Mouse (Mus musculus) heart, adult 2 months (tissue): ENCODE data around the gene Ahrr. TPM values are rescaled to one million over a fixed set of nuclear protein-coding genes. Genes with fewer than 3 reads are reported as not detected.

ENCODE experiments used
- DNase-seq, 2 experiments: peaks; one replicate each; pipeline ENCODE4 v3.0.0; 2021
- H3K27ac ChIP-seq: fragments of 200-600 bp; 2 replicates; pipeline ENCODE4 v1.8.1; 2022
- H3K27me3 ChIP-seq: fragments of 200-500 bp; 2 replicates; pipeline ENCODE4 v1.6.1; 2012; ENCODE audit warnings: mild to moderate bottlenecking, low read length, inconsistent platforms, mixed read lengths; ENCODE audit not compliant: control insufficient read depth, insufficient read depth
- H3K36me3 ChIP-seq: fragments of 200-500 bp; 2 replicates; pipeline ENCODE4 v1.6.1; 2012; ENCODE audit warnings: low read length, inconsistent platforms; ENCODE audit not compliant: control insufficient read depth, insufficient read depth
- H3K4me1 ChIP-seq: fragments of 200-500 bp; 2 replicates; pipeline ENCODE4 v1.6.1; 2011; ENCODE audit warnings: low read length; ENCODE audit not compliant: control insufficient read depth, insufficient read depth
- H3K4me3 ChIP-seq: fragments of 200-600 bp; 2 replicates; pipeline ENCODE4 v1.8.1; 2022
- H3K79me2 ChIP-seq: fragments of 200-500 bp; replicated peaks from 2 replicates; pipeline ENCODE4 v1.6.1; 2012; ENCODE audit warnings: mild to moderate bottlenecking, inconsistent platforms, low read length, moderate library complexity, mixed read lengths; ENCODE audit not compliant: control insufficient read depth, insufficient read depth
- H3K9ac ChIP-seq: fragments of 200-500 bp; 2 replicates; pipeline ENCODE4 v1.6.1; 2012; ENCODE audit warnings: low read depth, mild to moderate bottlenecking, control low read depth, inconsistent platforms, low read length, mixed read lengths
- CTCF ChIP-seq: fragments of 200-600 bp; IDR thresholded peaks from 2 replicates; pipeline ENCODE4 v1.8.1; 2022; ENCODE audit warnings: antibody characterized with exemption, mild to moderate bottlenecking, moderate library complexity
- EP300 ChIP-seq: fragments of 200-500 bp; IDR thresholded peaks from 2 replicates; pipeline ENCODE4 v1.6.1; 2011; ENCODE audit warnings: low read depth, low read length, control low read depth; ENCODE audit not compliant: insufficient read depth
- POLR2A ChIP-seq: fragments of 200-500 bp; IDR thresholded peaks from 2 replicates; pipeline ENCODE4 v1.6.1; 2011; ENCODE audit warnings: mild to moderate bottlenecking, low read depth, low read length, control low read depth; ENCODE audit not compliant: insufficient read depth
- WGBS: fragments of 180-500 bp; shearing (Covaris S2); methylation state at CpG from one replicate; pipeline ENCODE4 v1.1.7; 2018; 5-methylcytosine and 5-hydroxymethylcytosine counted together
- intact Hi-C: fragments of 180-260 bp; cut with DNase I; formaldehyde crosslinking; loops from one replicate; pipeline ENCODE4 v1.15.1; 2025
- polyA plus RNA-seq: library from polyadenylated mRNA; depleted of rRNA; stranded (reverse); fragments of >200 nt; gene quantifications from 2 replicates; pipeline ENCODE4 v1.2.3, GENCODE M21; 2012
- total RNA-seq, 2 experiments: library from RNA; stranded (reverse); gene quantifications; 2 replicates each; pipeline ENCODE4 v1.2.3; 2021

The Ahrr gene
- total and polyA plus RNA-seq, 3 experiments, result 0.89 to 1.2 (median 0.91) TPM

GRCm38 (mm10) chr13:74300925-74301606 lies 8.9 kb upstream of the Ahrr start:
- H3K27ac ChIP-seq, result no peak overlapping the region
- no peaks in the 10 kb centered on the region for H3K79me2 ChIP-seq
- no peak overlapping the region for H3K9ac ChIP-seq
- WGBS, result 27% methylated on average over 4 of the region's 4 CpGs
- no peaks in the 10 kb centered on the region for H3K36me3 ChIP-seq
- intact Hi-C loops, result loop anchor here (1.0 to 10.0 kb wide), 6 partner anchors 94 to 586 kb away; partner anchors contain the start of gene Exoc3
- no peaks in the 10 kb centered on the region for H3K27me3 ChIP-seq
- peak; percentile 58 to 78 for DNase-seq
- TF ChIP-seq EP300 (peak; percentile 88), CTCF (peak; percentile 95), POLR2A (no peak)
- no peak overlapping the region for H3K4me3 ChIP-seq
- no peaks in the 10 kb centered on the region for H3K4me1 ChIP-seq

GRCm38 (mm10) chr13:74296376-74296775 lies 4.2 kb upstream of the Ahrr start:
- no peaks in the 10 kb centered on the region for H3K79me2 ChIP-seq
- H3K4me1 ChIP-seq, result no peaks in the 10 kb centered on the region
- TF ChIP-seq CTCF, result no peak
- no peak for TF ChIP-seq POLR2A
- no peak for TF ChIP-seq EP300
- intact Hi-C loops, result loop anchor here (5.0 kb wide), 1 partner anchor 49 kb away; no protein-coding TSS in a partner anchor
- H3K36me3 ChIP-seq, result no peaks in the 10 kb centered on the region
- H3K27me3 ChIP-seq, result no peaks in the 10 kb centered on the region
- H3K27ac ChIP-seq, result no peak overlapping the region
- DNase-seq, result no peak
- no peak overlapping the region for H3K9ac ChIP-seq
- H3K4me3 ChIP-seq, result no peak overlapping the region
- 61% methylated on average over 7 of the region's 7 CpGs for WGBS

- no peaks in the 10 kb centered on the region for H3K27me3 ChIP-seq
- H3K4me3 ChIP-seq, result no peak overlapping the region
- no peak overlapping the region for H3K27ac ChIP-seq
- no peak for DNase-seq
- intact Hi-C loops, result no loop called here
- H3K4me1 ChIP-seq, result no peaks in the 10 kb centered on the region
- H3K36me3 ChIP-seq, result no peaks in the 10 kb centered on the region
- H3K9ac ChIP-seq, result no peak overlapping the region
- H3K79me2 ChIP-seq, result no peaks in the 10 kb centered on the region
- WGBS, result 66% methylated on average over 5 of the region's 5 CpGs
- no peak for TF ChIP-seq CTCF
- no peak for TF ChIP-seq EP300
- TF ChIP-seq POLR2A, result no peak
Measured at GRCm38 (mm10) chr13:74289646-74290045, 2.5 kb downstream of the Ahrr start.

- Histone ChIP-seq H3K27ac (no peak overlapping the region), H3K36me3 (no peaks in the 10 kb centered on the region), H3K4me3 (no peak overlapping the region), H3K9ac (no peak overlapping the region), H3K79me2 (no peaks in the 10 kb centered on the region), H3K27me3 (no peaks in the 10 kb centered on the region), H3K4me1 (no peaks in the 10 kb centered on the region)
- TF ChIP-seq CTCF, result no peak
- TF ChIP-seq EP300, result no peak
- no peak for TF ChIP-seq POLR2A
- 81% methylated on average over 2 of the region's 2 CpGs for WGBS
- intact Hi-C loops, result no loop called here
- DNase-seq, result no peak
Measured at GRCm38 (mm10) chr13:74282299-74282698, 9.8 kb downstream of the Ahrr start.

GRCm38 (mm10) chr13:74275726-74276125 lies 16.4 kb downstream of the Ahrr start:
- 39% methylated on average over 4 of the region's 4 CpGs for WGBS
- Histone ChIP-seq H3K36me3 (no peaks in the 10 kb centered on the region), H3K27me3 (no peaks in the 10 kb centered on the region), H3K27ac (no peak overlapping the region), H3K4me3 (no peak overlapping the region), H3K9ac (no peak overlapping the region), H3K4me1 (no peaks in the 10 kb centered on the region), H3K79me2 (no peaks in the 10 kb centered on the region)
- DNase-seq, result no peak
- intact Hi-C loops, result no loop called here
- TF ChIP-seq CTCF (no peak), POLR2A (no peak), EP300 (no peak)

- WGBS, result 13% methylated on average over 10 of the region's 10 CpGs
- DNase-seq, result peak; percentile 47 to 50
Measured at GRCm38 (mm10) chr13:74260231-74260992, 31.7 kb downstream of the Ahrr start.

More at GRCm38 (mm10) chr13:74260231-74260992, 31.7 kb downstream of the Ahrr start:
- H3K9ac ChIP-seq, result peak overlapping the region; percentile 61
- H3K4me3 ChIP-seq, result peak overlapping the region; percentile 52
- peak overlapping the region; percentile 58; the same call in 1 of the 2 replicates for H3K27ac ChIP-seq
- H3K36me3 ChIP-seq, result no peaks in the 10 kb centered on the region
- H3K79me2 ChIP-seq, result no peaks in the 10 kb centered on the region
- intact Hi-C loops, result no loop called here
- TF ChIP-seq POLR2A (no peak), EP300 (no peak), CTCF (peak; percentile 63)
- H3K4me1 ChIP-seq, result no peaks in the 10 kb centered on the region
- H3K27me3 ChIP-seq, result no peaks in the 10 kb centered on the region
